Mouse (Mus musculus) right cerebral cortex, postnatal 36 days (tissue): Measurements from ENCODE around the gene Map2k1.

Experiments
- DNase-seq, 2 experiments: peaks; one replicate each; pipeline ENCODE4 v3.0.0; 2022; ENCODE audit warnings: low spot score in 2 of 2, mixed read lengths in 1 of 2

The Map2k1 gene

GRCm38 (mm10) chr9:64250111-64250730, 3.2 kb downstream of the Map2k1 start:
- DNase-seq = no peak

GRCm38 (mm10) chr9:64249371-64249770, 4.1 kb downstream of the Map2k1 start:
- DNase-seq = no peak

- no peak for DNase-seq
Measured at GRCm38 (mm10) chr9:64242381-64242831, 11.0 kb downstream of the Map2k1 start.

GRCm38 (mm10) chr9:64240681-64241080, 12.8 kb downstream of the Map2k1 start:
- no peak for DNase-seq

- no peak for DNase-seq
Measured at GRCm38 (mm10) chr9:64240116-64240515, 13.3 kb downstream of the Map2k1 start.

GRCm38 (mm10) chr9:64236056-64236455, 17.4 kb downstream of the Map2k1 start:
- DNase-seq = no peak

- no peak for DNase-seq
Measured at GRCm38 (mm10) chr9:64234768-64235435, 18.5 kb downstream of the Map2k1 start, which contains the start of gene Uchl4. Gene Uchl4, plus strand, starts transcription at chr9:64235201.

GRCm38 (mm10) chr9:64233656-64234055, 19.8 kb downstream of the Map2k1 start:
- DNase-seq = no peak

- no peak for DNase-seq
Measured at GRCm38 (mm10) chr9:64232257-64232957, 21.0 kb downstream of the Map2k1 start.

- no peak for DNase-seq
Measured at GRCm38 (mm10) chr9:64231674-64232073, 21.8 kb downstream of the Map2k1 start.

GRCm38 (mm10) chr9:64231171-64231570, 22.3 kb downstream of the Map2k1 start:
- peak in 1 of 2 experiments; percentile 23 for DNase-seq

- peak in 1 of 2 experiments; percentile 31 for DNase-seq
Measured at GRCm38 (mm10) chr9:64228972-64229371, 24.5 kb downstream of the Map2k1 start.

- DNase-seq = no peak
Measured at GRCm38 (mm10) chr9:64227736-64228135, 25.7 kb downstream of the Map2k1 start.

GRCm38 (mm10) chr9:64225805-64226204, 27.6 kb downstream of the Map2k1 start:
- no peak for DNase-seq

GRCm38 (mm10) chr9:64222098-64222497, 31.3 kb downstream of the Map2k1 start:
- no peak for DNase-seq

- DNase-seq = peak in 1 of 2 experiments; percentile 41
Measured at GRCm38 (mm10) chr9:64221480-64221879, 32.0 kb downstream of the Map2k1 start.

GRCm38 (mm10) chr9:64220603-64221002, 32.8 kb downstream of the Map2k1 start:
- DNase-seq = no peak

GRCm38 (mm10) chr9:64219772-64220420, 33.5 kb downstream of the Map2k1 start:
- DNase-seq = no peak

- DNase-seq = no peak
Measured at GRCm38 (mm10) chr9:64219305-64219704, 34.1 kb downstream of the Map2k1 start.

- DNase-seq = no peak
Measured at GRCm38 (mm10) chr9:64217887-64218286, 35.5 kb downstream of the Map2k1 start.

- no peak for DNase-seq
Measured at GRCm38 (mm10) chr9:64216641-64217040, 36.8 kb downstream of the Map2k1 start.

- no peak for DNase-seq
Measured at GRCm38 (mm10) chr9:64216090-64216489, 37.3 kb downstream of the Map2k1 start.
